Mouse (Mus musculus) spleen, adult 2 months (tissue): ENCODE results near the gene Vps37c.

Experiments
- CTCF ChIP-seq: fragments of 200-500 bp; IDR thresholded peaks from 2 replicates; pipeline ENCODE4 v1.5.1; 2011; ENCODE audit warnings: mild to moderate bottlenecking, inconsistent platforms; ENCODE audit not compliant: insufficient read depth, insufficient read length, insufficient replicate concordance; ENCODE audit errors: extremely low read depth
- POLR2A ChIP-seq: fragments of 200-500 bp; IDR thresholded peaks from 2 replicates; pipeline ENCODE4 v1.6.1; 2011; ENCODE audit warnings: low read depth, low read length, inconsistent platforms

- TF ChIP-seq CTCF (no peak), POLR2A (no peak)
Observed at GRCm38 (mm10) chr19:10729889-10730288, 41.4 kb downstream of the Vps37c start.
